Mouse (Mus musculus) myocyte (in vitro differentiated cells): ENCODE results near the gene Scrn2. TPM values are rescaled to one million over a fixed set of nuclear protein-coding genes. Genes with fewer than 3 reads are reported as not detected.

ENCODE experiments used
- H3K27me3 ChIP-seq: one replicate; pipeline ENCODE4 v1.6.1; 2011; ENCODE audit not compliant: control insufficient read depth, insufficient read depth, insufficient read length
- H3K36me3 ChIP-seq: one replicate; pipeline ENCODE4 v1.6.1; 2011; ENCODE audit not compliant: control insufficient read depth, insufficient read depth
- H3K4me2 ChIP-seq: one replicate; pipeline ENCODE4 v1.6.1; 2011; ENCODE audit warnings: low read depth, control low read depth
- H3K4me3 ChIP-seq: one replicate; pipeline ENCODE4 v1.5.1; 2011; ENCODE audit warnings: mild to moderate bottlenecking, control low read depth, moderate library complexity
- H3K79me2 ChIP-seq: one replicate; pipeline ENCODE4 v1.6.1; 2011; ENCODE audit not compliant: control insufficient read depth, insufficient read depth
- H3ac ChIP-seq: one replicate; pipeline ENCODE4 v1.6.1; 2011; ENCODE audit not compliant: control insufficient read depth, insufficient read length
- CEBPB ChIP-seq: IDR thresholded peaks from 2 replicates; pipeline ENCODE4 v1.6.1; 2011; ENCODE audit warnings: mild to moderate bottlenecking, moderate library complexity; ENCODE audit not compliant: poor library complexity, insufficient read depth, severe bottlenecking
- E2F4 ChIP-seq: IDR thresholded peaks from one replicate; pipeline ENCODE4 v1.6.1; 2011; ENCODE audit warnings: mild to moderate bottlenecking, control low read depth, moderate library complexity; ENCODE audit not compliant: insufficient read depth
- MAX ChIP-seq: IDR thresholded peaks from one replicate; pipeline ENCODE4 v1.6.1; 2011; ENCODE audit warnings: low read depth, mild to moderate bottlenecking, control low read depth
- MYOD1 ChIP-seq, 3 experiments: IDR thresholded peaks; one replicate each; pipeline ENCODE4 v1.6.1; 2011; ENCODE audit warnings: control low read depth in 2 of 3, low read depth in 2 of 3, mild to moderate bottlenecking in 2 of 3, moderate library complexity in 1 of 3; ENCODE audit not compliant: insufficient read length in 2 of 3, control insufficient read depth in 1 of 3
- MYOG ChIP-seq, 3 experiments: IDR thresholded peaks; one replicate each; pipeline ENCODE4 v1.6.1; 2011; ENCODE audit warnings: control low read depth in 2 of 3, low read depth in 2 of 3, mild to moderate bottlenecking in 2 of 3; ENCODE audit not compliant: insufficient read length in 2 of 3, control insufficient read depth in 1 of 3, insufficient read depth in 1 of 3
- POLR2A ChIP-seq: IDR thresholded peaks from one replicate; pipeline ENCODE4 v1.6.1; 2011; ENCODE audit warnings: low read depth, mild to moderate bottlenecking, control low read depth, moderate library complexity; ENCODE audit not compliant: insufficient read length
- POLR2AphosphoS2 ChIP-seq: IDR thresholded peaks from one replicate; pipeline ENCODE4 v1.6.1; 2011; ENCODE audit warnings: low read depth, control low read depth; ENCODE audit not compliant: insufficient read length
- REST ChIP-seq: IDR thresholded peaks from one replicate; pipeline ENCODE4 v1.6.1; 2011; ENCODE audit warnings: mild to moderate bottlenecking, control low read depth, moderate library complexity; ENCODE audit not compliant: insufficient read depth, insufficient read length
- SRF ChIP-seq: IDR thresholded peaks from one replicate; pipeline ENCODE4 v1.6.1; 2011; ENCODE audit warnings: low read depth; ENCODE audit not compliant: control insufficient read depth, insufficient read length
- TCF12 ChIP-seq: IDR thresholded peaks from one replicate; pipeline ENCODE4 v1.6.1; 2011; ENCODE audit warnings: mild to moderate bottlenecking, control low read depth; ENCODE audit not compliant: poor library complexity, insufficient read depth, severe bottlenecking
- TCF3 ChIP-seq: IDR thresholded peaks from one replicate; pipeline ENCODE4 v1.6.1; 2011; ENCODE audit warnings: low read depth, control low read depth; ENCODE audit not compliant: insufficient read length
- USF1 ChIP-seq: IDR thresholded peaks from one replicate; pipeline ENCODE4 v1.6.1; 2011; ENCODE audit warnings: low read depth, mild to moderate bottlenecking, control low read depth, moderate library complexity
- polyA plus RNA-seq: library from polyadenylated mRNA; unstranded; fragments of >200 nt; fragmentation: generic; extraction: Trizol; gene quantifications from one replicate; pipeline ENCODE4 v1.2.1, GENCODE M21; 2012; ENCODE audit warnings: missing spikeins

The Scrn2 gene
- polyA plus RNA-seq, 1 experiment, result 22.4 TPM

- Histone ChIP-seq H3K4me2 (no peak overlapping the region), H3K4me3 (no peak overlapping the region), H3K36me3 (no peaks in the 10 kb centered on the region), H3K27me3 (no peaks in the 10 kb centered on the region), H3ac (no peak overlapping the region), H3K79me2 (no peaks in the 10 kb centered on the region)
- TF ChIP-seq E2F4 (no peak), MAX (no peak), MYOG (IDR thresholded peaks at IDR 0.05; ENCODE audit: control insufficient read depth in 1 of 3, insufficient read depth in 1 of 3, insufficient read length in 2 of 3, low read depth in 2 of 3) (peak in 1 of 3 experiments; percentile 10), POLR2AphosphoS2 (no peak)
Measured at GRCm38 (mm10) chr11:97071129-97071528, 41.4 kb downstream of the Scrn2 start.

- TF ChIP-seq USF1 (no peak), TCF12 (no peak), CEBPB (no peak)
Measured at GRCm38 (mm10) chr11:97072533-97072932, 42.8 kb downstream of the Scrn2 start.

GRCm38 (mm10) chr11:97074235-97074634, 44.5 kb downstream of the Scrn2 start:
- no peak overlapping the region for H3ac ChIP-seq
- no peak overlapping the region for H3K4me2 ChIP-seq
- H3K4me3 ChIP-seq, result no peak overlapping the region
- H3K36me3 ChIP-seq, result no peaks in the 10 kb centered on the region
- no peaks in the 10 kb centered on the region for H3K27me3 ChIP-seq
- TF ChIP-seq POLR2A (no peak), MAX (no peak), E2F4 (no peak), REST (no peak), MYOD1 (IDR thresholded peaks at IDR 0.05; ENCODE audit: control insufficient read depth in 1 of 3, insufficient read length in 2 of 3, low read depth in 2 of 3) (no peak), CEBPB (no peak), MYOG (IDR thresholded peaks at IDR 0.05; ENCODE audit: control insufficient read depth in 1 of 3, insufficient read depth in 1 of 3, insufficient read length in 2 of 3, low read depth in 2 of 3) (no peak), USF1 (no peak), POLR2AphosphoS2 (no peak)
- no peaks in the 10 kb centered on the region for H3K79me2 ChIP-seq

More at GRCm38 (mm10) chr11:97072533-97072932, 42.8 kb downstream of the Scrn2 start:
- H3K36me3 ChIP-seq, result no peaks in the 10 kb centered on the region
- H3K79me2 ChIP-seq, result no peaks in the 10 kb centered on the region
- H3K4me3 ChIP-seq, result no peak overlapping the region
- no peaks in the 10 kb centered on the region for H3K27me3 ChIP-seq
- no peak overlapping the region for H3ac ChIP-seq
- no peak overlapping the region for H3K4me2 ChIP-seq

GRCm38 (mm10) chr11:97078751-97079150, 49.0 kb downstream of the Scrn2 start:
- Histone ChIP-seq H3K27me3 (no peaks in the 10 kb centered on the region), H3ac (no peak overlapping the region)
- no peak for TF ChIP-seq POLR2AphosphoS2
- TF ChIP-seq MYOG (IDR thresholded peaks at IDR 0.05; ENCODE audit: control insufficient read depth in 1 of 3, insufficient read depth in 1 of 3, insufficient read length in 2 of 3, low read depth in 2 of 3), result no peak
- TF ChIP-seq REST, result peak; percentile 97

GRCm38 (mm10) chr11:97080291-97080690, 50.6 kb downstream of the Scrn2 start:
- Histone ChIP-seq H3ac (no peak overlapping the region), H3K27me3 (no peaks in the 10 kb centered on the region), H3K79me2 (no peaks in the 10 kb centered on the region), H3K4me3 (no peak overlapping the region), H3K36me3 (no peaks in the 10 kb centered on the region), H3K4me2 (no peak overlapping the region)
- no peak for TF ChIP-seq MYOD1 (IDR thresholded peaks at IDR 0.05; ENCODE audit: control insufficient read depth in 1 of 3, insufficient read length in 2 of 3, low read depth in 2 of 3)
- no peak for TF ChIP-seq REST
- TF ChIP-seq CEBPB, result no peak
- no peak for TF ChIP-seq MAX
- no peak for TF ChIP-seq MYOG (IDR thresholded peaks at IDR 0.05; ENCODE audit: control insufficient read depth in 1 of 3, insufficient read depth in 1 of 3, insufficient read length in 2 of 3, low read depth in 2 of 3)
- TF ChIP-seq POLR2AphosphoS2, result no peak

More at GRCm38 (mm10) chr11:97078751-97079150, 49.0 kb downstream of the Scrn2 start:
- no peaks in the 10 kb centered on the region for H3K36me3 ChIP-seq
- no peak overlapping the region for H3K4me2 ChIP-seq
- H3K4me3 ChIP-seq, result no peak overlapping the region
- H3K79me2 ChIP-seq, result no peaks in the 10 kb centered on the region

- Histone ChIP-seq H3K4me3 (no peak overlapping the region), H3K79me2 (no peaks in the 10 kb centered on the region), H3ac (no peak overlapping the region), H3K27me3 (no peaks in the 10 kb centered on the region), H3K36me3 (no peaks in the 10 kb centered on the region), H3K4me2 (peak overlapping the region; percentile 66)
- TF ChIP-seq MYOD1 (IDR thresholded peaks at IDR 0.05; ENCODE audit: control insufficient read depth in 1 of 3, insufficient read length in 2 of 3, low read depth in 2 of 3) (no peak), POLR2AphosphoS2 (no peak), SRF (no peak), CEBPB (no peak), USF1 (no peak), TCF3 (no peak), MAX (no peak), POLR2A (no peak)
Measured at GRCm38 (mm10) chr11:97082977-97083376, 53.2 kb downstream of the Scrn2 start.
